Mouse (Mus musculus) myocyte (in vitro differentiated cells): ENCODE measurements around the gene Stat5a. TPM values are rescaled to one million over a fixed set of nuclear protein-coding genes. Genes with fewer than 3 reads are reported as not detected.
A peak's percentile ranks its signal among the peaks of the same experiment; 100 is the strongest.

Experiments
- H3K27me3 ChIP-seq: one replicate; pipeline ENCODE4 v1.6.1; 2011; ENCODE audit not compliant: control insufficient read depth, insufficient read depth, insufficient read length
- H3K36me3 ChIP-seq: one replicate; pipeline ENCODE4 v1.6.1; 2011; ENCODE audit not compliant: control insufficient read depth, insufficient read depth
- H3K4me2 ChIP-seq: one replicate; pipeline ENCODE4 v1.6.1; 2011; ENCODE audit warnings: low read depth, control low read depth
- H3K4me3 ChIP-seq: one replicate; pipeline ENCODE4 v1.5.1; 2011; ENCODE audit warnings: mild to moderate bottlenecking, control low read depth, moderate library complexity
- H3K79me2 ChIP-seq: one replicate; pipeline ENCODE4 v1.6.1; 2011; ENCODE audit not compliant: control insufficient read depth, insufficient read depth
- H3ac ChIP-seq: one replicate; pipeline ENCODE4 v1.6.1; 2011; ENCODE audit not compliant: control insufficient read depth, insufficient read length
- CEBPB ChIP-seq: IDR thresholded peaks from 2 replicates; pipeline ENCODE4 v1.6.1; 2011; ENCODE audit warnings: mild to moderate bottlenecking, moderate library complexity; ENCODE audit not compliant: poor library complexity, insufficient read depth, severe bottlenecking
- E2F4 ChIP-seq: IDR thresholded peaks from one replicate; pipeline ENCODE4 v1.6.1; 2011; ENCODE audit warnings: mild to moderate bottlenecking, control low read depth, moderate library complexity; ENCODE audit not compliant: insufficient read depth
- MAX ChIP-seq: IDR thresholded peaks from one replicate; pipeline ENCODE4 v1.6.1; 2011; ENCODE audit warnings: low read depth, mild to moderate bottlenecking, control low read depth
- MYOD1 ChIP-seq, 3 experiments: IDR thresholded peaks; one replicate each; pipeline ENCODE4 v1.6.1; 2011; ENCODE audit warnings: control low read depth in 2 of 3, low read depth in 2 of 3, mild to moderate bottlenecking in 2 of 3, moderate library complexity in 1 of 3; ENCODE audit not compliant: insufficient read length in 2 of 3, control insufficient read depth in 1 of 3
- MYOG ChIP-seq, 3 experiments: IDR thresholded peaks; one replicate each; pipeline ENCODE4 v1.6.1; 2011; ENCODE audit warnings: control low read depth in 2 of 3, low read depth in 2 of 3, mild to moderate bottlenecking in 2 of 3; ENCODE audit not compliant: insufficient read length in 2 of 3, control insufficient read depth in 1 of 3, insufficient read depth in 1 of 3
- POLR2A ChIP-seq: IDR thresholded peaks from one replicate; pipeline ENCODE4 v1.6.1; 2011; ENCODE audit warnings: low read depth, mild to moderate bottlenecking, control low read depth, moderate library complexity; ENCODE audit not compliant: insufficient read length
- POLR2AphosphoS2 ChIP-seq: IDR thresholded peaks from one replicate; pipeline ENCODE4 v1.6.1; 2011; ENCODE audit warnings: low read depth, control low read depth; ENCODE audit not compliant: insufficient read length
- REST ChIP-seq: IDR thresholded peaks from one replicate; pipeline ENCODE4 v1.6.1; 2011; ENCODE audit warnings: mild to moderate bottlenecking, control low read depth, moderate library complexity; ENCODE audit not compliant: insufficient read depth, insufficient read length
- SRF ChIP-seq: IDR thresholded peaks from one replicate; pipeline ENCODE4 v1.6.1; 2011; ENCODE audit warnings: low read depth; ENCODE audit not compliant: control insufficient read depth, insufficient read length
- TCF12 ChIP-seq: IDR thresholded peaks from one replicate; pipeline ENCODE4 v1.6.1; 2011; ENCODE audit warnings: mild to moderate bottlenecking, control low read depth; ENCODE audit not compliant: poor library complexity, insufficient read depth, severe bottlenecking
- TCF3 ChIP-seq: IDR thresholded peaks from one replicate; pipeline ENCODE4 v1.6.1; 2011; ENCODE audit warnings: low read depth, control low read depth; ENCODE audit not compliant: insufficient read length
- USF1 ChIP-seq: IDR thresholded peaks from one replicate; pipeline ENCODE4 v1.6.1; 2011; ENCODE audit warnings: low read depth, mild to moderate bottlenecking, control low read depth, moderate library complexity
- polyA plus RNA-seq: library from polyadenylated mRNA; unstranded; fragments of >200 nt; fragmentation: generic; extraction: Trizol; gene quantifications from one replicate; pipeline ENCODE4 v1.2.1, GENCODE M21; 2012; ENCODE audit warnings: missing spikeins

The Stat5a gene
- polyA plus RNA-seq, 1 experiment, result 27.2 TPM

DNA sequence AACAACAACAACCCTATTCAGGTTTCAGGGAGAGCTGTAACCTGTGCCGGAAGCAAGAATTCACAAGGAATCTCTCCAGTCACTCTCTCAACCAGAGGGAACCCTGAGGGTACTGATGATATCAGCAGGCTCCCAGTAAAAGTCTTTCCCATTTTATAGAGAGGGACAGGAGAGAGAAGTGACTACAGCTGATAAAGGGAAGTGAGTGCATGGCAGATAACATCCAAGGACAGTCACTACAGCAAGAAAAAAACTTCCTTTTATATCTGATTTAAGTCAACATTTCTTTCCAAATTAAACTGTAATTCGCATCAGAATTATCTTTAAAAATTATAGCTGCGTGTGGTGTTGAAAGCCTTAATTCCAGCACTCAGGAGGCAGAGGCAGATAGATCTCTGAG, 68.2 kb downstream of the Stat5a start:
- no peaks in the 10 kb centered on the region for H3K27me3 ChIP-seq
- no peak overlapping the region for H3K4me2 ChIP-seq
- no peak overlapping the region for H3ac ChIP-seq
- no peak overlapping the region for H3K4me3 ChIP-seq
- TF ChIP-seq POLR2AphosphoS2, result no peak
- TF ChIP-seq POLR2A, result no peak
- TF ChIP-seq USF1, result no peak
- no peak for TF ChIP-seq SRF
- TF ChIP-seq CEBPB, result no peak
- no peak for TF ChIP-seq MYOG (IDR thresholded peaks at IDR 0.05; ENCODE audit: control insufficient read depth in 1 of 3, insufficient read depth in 1 of 3, insufficient read length in 2 of 3, low read depth in 2 of 3)
- no peak for TF ChIP-seq TCF12
- no peak for TF ChIP-seq MAX
- TF ChIP-seq E2F4, result no peak
- TF ChIP-seq REST, result no peak
- no peak for TF ChIP-seq TCF3
- no peak for TF ChIP-seq MYOD1 (IDR thresholded peaks at IDR 0.05; ENCODE audit: control insufficient read depth in 1 of 3, insufficient read length in 2 of 3, low read depth in 2 of 3)
- peaks cover 92% of the 10 kb centered on the region for H3K79me2 ChIP-seq
- H3K36me3 ChIP-seq, result no peaks in the 10 kb centered on the region

DNA sequence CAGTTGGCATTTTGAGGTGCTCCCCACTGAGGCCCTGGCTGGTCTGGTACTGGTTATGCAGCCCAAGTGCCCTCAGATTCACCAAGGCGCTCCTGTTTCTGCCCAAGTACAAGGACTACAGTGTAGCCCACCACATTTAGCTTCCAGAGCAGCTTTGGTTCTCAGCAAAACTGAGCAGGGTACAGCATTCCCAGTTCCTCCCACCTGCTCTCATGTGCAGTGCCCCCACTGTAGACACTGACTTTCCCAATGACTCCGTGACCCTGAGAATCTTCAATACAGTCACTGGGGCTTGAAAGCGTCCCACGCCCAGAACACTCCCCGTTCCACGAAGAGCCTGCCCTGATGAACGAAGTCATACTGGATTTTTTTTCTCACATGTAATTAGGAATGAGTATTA, 71.5 kb downstream of the Stat5a start:
- Histone ChIP-seq H3K4me2 (no peak overlapping the region), H3K27me3 (no peaks in the 10 kb centered on the region), H3K4me3 (peak overlapping the region; percentile 8), H3K79me2 (peaks cover 91% of the 10 kb centered on the region), H3K36me3 (no peaks in the 10 kb centered on the region), H3ac (no peak overlapping the region)
- no peak for TF ChIP-seq REST
- no peak for TF ChIP-seq TCF12
- no peak for TF ChIP-seq TCF3
- TF ChIP-seq USF1, result no peak
- no peak for TF ChIP-seq CEBPB
- no peak for TF ChIP-seq MYOD1 (IDR thresholded peaks at IDR 0.05; ENCODE audit: control insufficient read depth in 1 of 3, insufficient read length in 2 of 3, low read depth in 2 of 3)
- TF ChIP-seq POLR2A, result no peak
- TF ChIP-seq SRF, result no peak
- no peak for TF ChIP-seq MAX
- no peak for TF ChIP-seq MYOG (IDR thresholded peaks at IDR 0.05; ENCODE audit: control insufficient read depth in 1 of 3, insufficient read depth in 1 of 3, insufficient read length in 2 of 3, low read depth in 2 of 3)
- no peak for TF ChIP-seq POLR2AphosphoS2
- TF ChIP-seq E2F4, result no peak

DNA sequence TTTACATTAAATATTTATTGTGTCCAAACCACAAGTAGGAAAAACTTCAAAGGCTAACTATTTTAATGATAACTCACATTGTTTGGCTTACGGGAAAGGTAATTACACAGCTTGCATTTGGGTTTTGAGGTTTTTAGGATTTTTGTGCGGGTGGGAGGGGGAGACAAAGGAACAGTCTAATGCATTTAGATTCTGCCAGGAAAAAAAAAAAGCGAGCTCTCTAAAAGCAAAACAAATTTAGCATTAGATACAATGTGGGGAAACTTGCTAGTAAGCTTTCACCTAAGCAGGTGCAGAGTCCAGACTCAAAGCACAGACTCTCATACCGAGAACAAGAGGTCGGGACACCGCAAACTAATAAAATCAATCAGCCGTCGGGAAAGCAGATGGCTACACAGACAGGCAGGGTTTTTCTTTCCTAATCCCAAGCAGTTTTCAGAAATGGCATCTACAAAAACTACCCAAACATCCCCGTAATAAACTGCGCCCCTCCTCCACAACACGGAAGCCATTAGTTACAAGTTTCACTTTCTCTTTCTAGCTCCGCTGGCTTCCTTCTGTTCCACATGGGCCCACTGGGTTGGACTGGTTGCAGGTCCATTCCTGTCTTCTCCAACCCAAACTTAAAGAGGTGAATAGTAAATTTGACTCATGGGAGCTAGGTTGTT, 72.2 kb downstream of the Stat5a start:
- peak overlapping the region; percentile 8 for H3K4me3 ChIP-seq
- peaks cover 91% of the 10 kb centered on the region for H3K79me2 ChIP-seq
- H3K4me2 ChIP-seq, result peak overlapping the region; percentile 71
- H3ac ChIP-seq, result no peak overlapping the region
- no peaks in the 10 kb centered on the region for H3K36me3 ChIP-seq
- TF ChIP-seq MAX (no peak), REST (no peak), TCF3 (no peak), E2F4 (no peak), TCF12 (no peak), MYOG (IDR thresholded peaks at IDR 0.05; ENCODE audit: control insufficient read depth in 1 of 3, insufficient read depth in 1 of 3, insufficient read length in 2 of 3, low read depth in 2 of 3) (no peak), USF1 (no peak), CEBPB (no peak), MYOD1 (IDR thresholded peaks at IDR 0.05; ENCODE audit: control insufficient read depth in 1 of 3, insufficient read length in 2 of 3, low read depth in 2 of 3) (no peak), SRF (no peak), POLR2AphosphoS2 (no peak), POLR2A (no peak)
- no peaks in the 10 kb centered on the region for H3K27me3 ChIP-seq

Other genes with a start within 250 kb of the Stat5a start
- gene Nkiras2, start 240.1 kb upstream of the Stat5a start, polyA plus RNA-seq, result 130 TPM
- gene Dnajc7, start 239.2 kb upstream of the Stat5a start, polyA plus RNA-seq, result 113 TPM
- gene Zfp385c, start 166.9 kb upstream of the Stat5a start, polyA plus RNA-seq, result 0.24 TPM
- 0.40 TPM for gene Dhx58, start 155.1 kb upstream of the Stat5a start, polyA plus RNA-seq
- gene Kat2a, start 146.9 kb upstream of the Stat5a start, polyA plus RNA-seq, result 29.9 TPM
- gene Hspb9, start 145.5 kb upstream of the Stat5a start, polyA plus RNA-seq, result 0.23 TPM
- gene Rab5c, start 121.1 kb upstream of the Stat5a start, polyA plus RNA-seq, result 128 TPM
- 0.05 TPM for gene Kcnh4, start 99.4 kb upstream of the Stat5a start, polyA plus RNA-seq
- not detected for gene Hcrt, start 96.4 kb upstream of the Stat5a start, polyA plus RNA-seq
- 10.4 TPM for gene Ghdc, start 88.4 kb upstream of the Stat5a start, polyA plus RNA-seq
- gene Stat5b, start 8.6 kb upstream of the Stat5a start, polyA plus RNA-seq, result 12.0 TPM
- 93.7 TPM for gene Stat3, start 80.2 kb downstream of the Stat5a start, polyA plus RNA-seq
- 284 TPM for gene Cavin1, start 111.5 kb downstream of the Stat5a start, polyA plus RNA-seq
- 45.0 TPM for gene Atp6v0a1, start 150.1 kb downstream of the Stat5a start, polyA plus RNA-seq
- gene Naglu, start 210.7 kb downstream of the Stat5a start, polyA plus RNA-seq, result 19.8 TPM
- gene Hsd17b1, start 219.1 kb downstream of the Stat5a start, polyA plus RNA-seq, result 0.49 TPM
- 39.7 TPM for gene Coasy, start 223.2 kb downstream of the Stat5a start, polyA plus RNA-seq
- gene Mlx, start 227.9 kb downstream of the Stat5a start, polyA plus RNA-seq, result 29.3 TPM
- gene Psmc3ip, start 236.1 kb downstream of the Stat5a start, polyA plus RNA-seq, result 7.1 TPM